Mouse (Mus musculus) heart, embryonic 14.5 days (tissue): Measurements from ENCODE around the gene Adnp. TPM values are rescaled to one million over a fixed set of nuclear protein-coding genes. Genes with fewer than 3 reads are reported as not detected.
A peak's percentile ranks its signal among the peaks of the same experiment; 100 is the strongest.

Experiments used
- ATAC-seq: fragments of 200-750 bp; cut with Nextera tagmentation; 2 replicates; pipeline ENCODE4 v1.8.0; 2017; ENCODE audit warnings: low read depth, moderate TSS enrichment; ENCODE audit not compliant: insufficient number of reproducible peaks, insufficient read depth, low FRiP score
- H3K27ac ChIP-seq, 2 experiments: fragments of 200-500 bp in 1 of 2; fragments of 300-500 bp in 1 of 2; sonication (generic) in 1 of 2; replicated peaks in 1 of 2; 2 replicates each; pipeline ENCODE4 v1.5.1; 2012 to 2014; ENCODE audit warnings: low read depth in 2 of 2, low read length in 2 of 2, control low read depth in 1 of 2, mild to moderate bottlenecking in 1 of 2, mixed read lengths in 1 of 2; ENCODE audit not compliant: control insufficient read depth in 1 of 2, insufficient read depth in 1 of 2
- H3K27me3 ChIP-seq: fragments of 300-500 bp; sonication (generic); 2 replicates; pipeline ENCODE4 v1.6.1; 2014; ENCODE audit warnings: mild to moderate bottlenecking, low read length, control low read depth; ENCODE audit not compliant: control insufficient read depth, insufficient read depth
- H3K36me3 ChIP-seq: fragments of 300-500 bp; sonication (generic); 2 replicates; pipeline ENCODE4 v1.6.1; 2014; ENCODE audit warnings: mild to moderate bottlenecking, control low read depth, low read length, mixed read lengths; ENCODE audit not compliant: control insufficient read depth, insufficient read depth
- H3K4me1 ChIP-seq, 2 experiments: fragments of 200-500 bp in 1 of 2; fragments of 300-500 bp in 1 of 2; sonication (generic) in 1 of 2; 2 replicates each; pipeline ENCODE4 v1.6.1; 2012 to 2014; ENCODE audit warnings: low read length in 2 of 2, control low read depth in 1 of 2, mixed read lengths in 1 of 2; ENCODE audit not compliant: control insufficient read depth in 2 of 2, insufficient read depth in 2 of 2
- H3K4me2 ChIP-seq: fragments of 300-500 bp; sonication (generic); 2 replicates; pipeline ENCODE4 v1.6.1; 2014; ENCODE audit warnings: mild to moderate bottlenecking, low read length
- H3K4me3 ChIP-seq, 2 experiments: fragments of 200-500 bp in 1 of 2; fragments of 300-500 bp in 1 of 2; sonication (generic) in 1 of 2; 2 replicates each; pipeline ENCODE4 v1.5.1; 2012 to 2014; ENCODE audit warnings: low read length in 2 of 2, mild to moderate bottlenecking in 2 of 2, control low read depth in 1 of 2, low read depth in 1 of 2, moderate library complexity in 1 of 2; ENCODE audit not compliant: control insufficient read depth in 1 of 2, insufficient read depth in 1 of 2
- H3K9ac ChIP-seq: fragments of 300-500 bp; sonication (generic); 2 replicates; pipeline ENCODE4 v1.6.1; 2014; ENCODE audit warnings: mild to moderate bottlenecking, low read length
- H3K9me3 ChIP-seq: fragments of 300-500 bp; sonication (generic); 2 replicates; pipeline ENCODE4 v1.6.1; 2016; ENCODE audit warnings: low read length, control low read depth; ENCODE audit not compliant: control insufficient read depth
- WGBS: fragments of 180-500 bp; shearing (Covaris S2); extraction: QIAGEN DNeasy Blood & Tissue Kit; methylation state at CpG from one replicate; pipeline ENCODE4 v1.1.7; 2014; 5-methylcytosine and 5-hydroxymethylcytosine counted together
- polyA plus RNA-seq: library from polyadenylated mRNA; unstranded; fragments of >200 nt; fragmentation: Nextera tagmentation; extraction: Ambion mirVana; gene quantifications from 2 replicates; pipeline ENCODE4 v1.2.1, GENCODE M21; 2014

The Adnp gene
- polyA plus RNA-seq, 1 experiment from 2014 or later, result 11.0 TPM

- 6% methylated on average over 6 of the region's 6 CpGs for WGBS
- Histone ChIP-seq H3K4me1 (peaks cover 12 to 32% of the 10 kb centered on the region in 2 experiments), H3K4me2 (peak overlapping the region; percentile 84), H3K27ac (peak overlapping the region; percentile 70 to 99), H3K27me3 (no peaks in the 10 kb centered on the region), H3K9ac (peak overlapping the region; percentile 100), H3K4me3 (peak overlapping the region; percentile 96 to 98), H3K36me3 (peaks cover 52% of the 10 kb centered on the region), H3K9me3 (no peaks in the 10 kb centered on the region)
- peak; percentile 47 for ATAC-seq
Measured at GRCm38 (mm10) chr2:168205265-168205664, 1.6 kb downstream of the Adnp start.

DNA sequence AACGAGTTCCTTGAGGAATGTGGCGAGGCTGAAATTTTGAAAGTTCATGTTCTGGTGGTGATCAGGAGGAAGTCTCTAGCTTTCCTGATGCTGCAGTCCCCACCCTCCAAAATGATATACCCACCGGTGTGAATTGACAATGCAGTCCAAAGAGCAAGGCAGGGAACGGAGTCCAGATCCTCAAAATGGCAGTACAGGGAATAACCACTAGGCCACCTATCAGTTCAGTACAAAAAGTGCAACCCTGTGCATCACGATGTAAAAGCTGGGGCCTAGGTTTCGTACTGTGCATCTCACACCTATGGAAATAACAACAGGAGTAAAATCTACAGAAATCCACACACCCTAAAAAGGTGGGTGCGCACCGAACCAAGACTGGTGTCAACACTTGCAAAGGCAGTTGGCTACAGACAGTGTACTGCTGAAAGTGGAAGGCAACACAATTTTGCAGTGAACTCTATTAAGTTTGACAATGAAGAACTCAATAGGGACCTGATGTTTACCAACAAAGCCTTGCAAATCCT lies 2.4 kb downstream of the Adnp start:
- Histone ChIP-seq H3K4me1 (peaks cover 15 to 37% of the 10 kb centered on the region in 2 experiments), H3K9ac (peak overlapping the region; percentile 100)
- WGBS, result 74% methylated on average over 8 of the region's 8 CpGs

DNA sequence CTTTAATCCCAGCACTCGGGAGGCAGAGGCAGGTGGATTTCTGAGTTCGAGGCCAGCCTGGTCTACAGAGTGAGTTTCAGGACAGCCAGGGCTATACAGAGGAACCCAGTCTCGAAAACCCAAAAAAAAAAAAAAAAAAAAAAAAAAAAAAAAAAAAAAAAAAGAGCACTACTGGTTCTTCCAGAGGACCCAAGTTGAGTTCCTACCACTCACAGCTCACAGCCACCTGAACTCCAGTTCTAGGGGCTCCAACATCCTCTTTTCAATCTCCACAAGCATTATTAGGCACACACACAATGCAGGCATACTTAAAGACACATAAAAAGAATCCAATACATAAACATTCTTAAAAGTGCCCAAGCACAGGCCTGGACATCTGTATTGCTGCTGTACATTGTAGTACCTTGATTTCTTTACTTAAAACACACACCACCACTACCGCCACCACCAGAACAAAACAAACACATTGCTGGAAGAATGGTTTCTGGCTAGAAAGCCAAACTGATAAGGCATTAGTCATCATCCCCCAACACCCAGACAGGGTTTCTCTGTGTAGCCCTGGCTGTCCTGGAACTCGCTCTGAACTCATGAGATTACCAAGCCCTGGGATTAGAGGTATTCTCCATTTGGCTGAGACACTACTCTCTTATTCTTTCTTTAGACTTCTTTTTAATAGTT lies 6.8 kb downstream of the Adnp start:
- Histone ChIP-seq H3K27me3 (no peaks in the 10 kb centered on the region), H3K9ac (no peak overlapping the region; the same call in 1 of the 2 replicates), H3K36me3 (peaks cover 58% of the 10 kb centered on the region), H3K4me2 (no peak overlapping the region), H3K9me3 (no peaks in the 10 kb centered on the region), H3K4me3 (no peak overlapping the region), H3K27ac (no peak overlapping the region), H3K4me1 (peaks cover 17 to 65% of the 10 kb centered on the region in 2 experiments)
- ATAC-seq, result no peak
- 63% methylated on average over 4 of the region's 5 CpGs for WGBS

More for the DNA sequence above, 2.4 kb downstream of the Adnp start:
- no peak for ATAC-seq
- Histone ChIP-seq H3K27me3 (no peaks in the 10 kb centered on the region), H3K4me2 (peak overlapping the region; percentile 84), H3K27ac (no peak overlapping the region), H3K4me3 (peak overlapping the region; percentile 96 to 98), H3K9me3 (no peaks in the 10 kb centered on the region), H3K36me3 (peaks cover 47% of the 10 kb centered on the region)

DNA sequence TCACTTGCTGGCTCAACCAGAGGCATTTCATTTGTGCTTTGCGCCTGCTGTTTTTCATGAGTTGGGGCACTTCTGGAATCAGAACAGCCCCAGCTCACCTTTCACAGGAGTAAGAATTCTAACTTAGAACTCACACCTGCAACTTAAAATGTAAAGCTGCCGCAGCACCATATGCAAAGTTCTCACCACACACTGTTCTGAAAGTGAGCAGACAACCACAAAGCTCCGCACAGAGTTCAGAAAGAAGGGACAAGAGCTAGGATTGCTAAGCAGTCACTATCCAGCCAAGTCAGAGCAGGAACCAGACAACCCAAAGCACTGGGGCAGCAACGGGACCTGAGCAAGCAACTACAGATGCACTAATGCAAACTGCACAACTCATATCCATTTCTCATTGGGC lies 7.4 kb downstream of the Adnp start:
- no peak for ATAC-seq
- Histone ChIP-seq H3K4me3 (no peak overlapping the region), H3K4me2 (0 out of 2 replicates have a peak overlapping the region, but pooled peaks have one; percentile 2), H3K36me3 (peaks cover 57% of the 10 kb centered on the region), H3K9ac (peak overlapping the region; percentile 34; the same call in 1 of the 2 replicates), H3K27me3 (no peaks in the 10 kb centered on the region), H3K4me1 (peaks cover 15 to 65% of the 10 kb centered on the region in 2 experiments), H3K9me3 (no peaks in the 10 kb centered on the region), H3K27ac (no peak overlapping the region)
- WGBS, result 77% methylated on average over 4 of the region's 4 CpGs

- no peaks in the 10 kb centered on the region for H3K27me3 ChIP-seq
- H3K9me3 ChIP-seq, result no peaks in the 10 kb centered on the region
- no peak overlapping the region for H3K4me2 ChIP-seq
- H3K9ac ChIP-seq, result no peak overlapping the region
- no peak overlapping the region for H3K4me3 ChIP-seq
- no peak overlapping the region for H3K27ac ChIP-seq
- H3K4me1 ChIP-seq, result peaks cover 14 to 65% of the 10 kb centered on the region in 2 experiments
- ATAC-seq, result no peak
- H3K36me3 ChIP-seq, result peaks cover 47% of the 10 kb centered on the region
- WGBS, result 95% methylated on average over 1 of the region's 1 CpGs
Measured at GRCm38 (mm10) chr2:168198421-168198820, 8.5 kb downstream of the Adnp start.

GRCm38 (mm10) chr2:168195721-168196120 lies 11.2 kb downstream of the Adnp start:
- peaks cover 22 to 81% of the 10 kb centered on the region in 2 experiments for H3K4me1 ChIP-seq
- H3K36me3 ChIP-seq, result peaks cover 51% of the 10 kb centered on the region
- H3K4me2 ChIP-seq, result no peak overlapping the region
- no peak overlapping the region for H3K27ac ChIP-seq
- H3K4me3 ChIP-seq, result no peak overlapping the region
- H3K9ac ChIP-seq, result no peak overlapping the region
- H3K9me3 ChIP-seq, result no peaks in the 10 kb centered on the region
- no peaks in the 10 kb centered on the region for H3K27me3 ChIP-seq
- no peak for ATAC-seq
- 66% methylated on average over 2 of the region's 2 CpGs for WGBS

- 68% methylated on average over 2 of the region's 2 CpGs for WGBS
- ATAC-seq, result no peak
- no peak overlapping the region for H3K9ac ChIP-seq
- peaks cover 48% of the 10 kb centered on the region for H3K36me3 ChIP-seq
- H3K27ac ChIP-seq, result no peak overlapping the region
- H3K4me3 ChIP-seq, result no peak overlapping the region
- peaks cover 18 to 83% of the 10 kb centered on the region in 2 experiments for H3K4me1 ChIP-seq
- no peaks in the 10 kb centered on the region for H3K9me3 ChIP-seq
- H3K27me3 ChIP-seq, result no peaks in the 10 kb centered on the region
- H3K4me2 ChIP-seq, result no peak overlapping the region
Measured at GRCm38 (mm10) chr2:168193685-168194084, 13.2 kb downstream of the Adnp start.
